Mouse (Mus musculus): ENCODE results near the gene Dclk1. TPM values are rescaled to one million over a fixed set of nuclear protein-coding genes. Genes with fewer than 3 reads are reported as not detected.

Gene Dclk1
- polyA plus RNA-seq, 1 experiment: 2.2 TPM

DNA sequence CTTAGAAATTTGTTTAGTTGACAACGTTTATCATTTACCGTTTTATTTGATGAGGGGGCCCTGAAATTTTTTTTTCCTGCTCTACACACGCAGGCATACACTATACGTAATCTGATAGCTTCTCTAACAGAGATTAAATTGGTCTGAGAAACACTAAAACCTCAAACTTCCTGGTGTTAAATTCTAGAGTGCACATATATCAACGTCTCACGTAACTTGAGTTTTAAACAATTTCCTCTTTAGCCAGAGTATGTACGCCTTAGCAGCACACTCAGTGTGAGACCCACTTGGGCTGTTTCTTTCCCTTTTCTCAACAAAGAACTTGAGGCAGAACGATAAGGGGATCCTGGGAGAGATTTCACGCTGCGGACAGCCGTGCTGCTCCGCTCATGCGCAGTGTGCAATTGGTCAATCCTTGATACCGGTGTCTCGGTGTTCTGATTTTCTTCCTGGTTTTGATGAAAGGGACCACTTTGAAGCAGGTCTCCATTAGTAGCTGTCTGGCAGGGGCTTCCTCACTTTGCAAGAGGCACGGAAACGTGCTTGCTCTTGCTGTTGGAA is 275.4 kb downstream of the Dclk1 start:
- H3K36me3 ChIP-seq (ENCODE audit: control insufficient read depth, insufficient read depth): no peaks in the 10 kb centered on the region
- H3K4me3 ChIP-seq (ENCODE audit: insufficient read depth, poor library complexity, severe bottlenecking): no peak overlapping the region
- H3K79me2 ChIP-seq (ENCODE audit: control insufficient read depth, insufficient read depth): no peaks in the 10 kb centered on the region
- no peak for TF ChIP-seq FOSL1 (IDR thresholded peaks at IDR 0.05; ENCODE audit: insufficient read depth, low read length, poor library complexity, severe bottlenecking)
- no peak for TF ChIP-seq MAX (IDR thresholded peaks at IDR 0.05)
- no peak for TF ChIP-seq MYOD1 (IDR thresholded peaks at IDR 0.05; ENCODE audit: control insufficient read depth, insufficient read length, low read depth)
- no peak for TF ChIP-seq CEBPB (IDR thresholded peaks at IDR 0.05; ENCODE audit: low read depth)
- no peaks in the 10 kb centered on the region for H3K27me3 ChIP-seq (ENCODE audit: control insufficient read depth, insufficient read depth, insufficient read length)
- H3K79me3 ChIP-seq (ENCODE audit: low read depth): no peaks in the 10 kb centered on the region
- H3ac ChIP-seq (ENCODE audit: control insufficient read depth, insufficient read length, low read depth): no peak overlapping the region

DNA sequence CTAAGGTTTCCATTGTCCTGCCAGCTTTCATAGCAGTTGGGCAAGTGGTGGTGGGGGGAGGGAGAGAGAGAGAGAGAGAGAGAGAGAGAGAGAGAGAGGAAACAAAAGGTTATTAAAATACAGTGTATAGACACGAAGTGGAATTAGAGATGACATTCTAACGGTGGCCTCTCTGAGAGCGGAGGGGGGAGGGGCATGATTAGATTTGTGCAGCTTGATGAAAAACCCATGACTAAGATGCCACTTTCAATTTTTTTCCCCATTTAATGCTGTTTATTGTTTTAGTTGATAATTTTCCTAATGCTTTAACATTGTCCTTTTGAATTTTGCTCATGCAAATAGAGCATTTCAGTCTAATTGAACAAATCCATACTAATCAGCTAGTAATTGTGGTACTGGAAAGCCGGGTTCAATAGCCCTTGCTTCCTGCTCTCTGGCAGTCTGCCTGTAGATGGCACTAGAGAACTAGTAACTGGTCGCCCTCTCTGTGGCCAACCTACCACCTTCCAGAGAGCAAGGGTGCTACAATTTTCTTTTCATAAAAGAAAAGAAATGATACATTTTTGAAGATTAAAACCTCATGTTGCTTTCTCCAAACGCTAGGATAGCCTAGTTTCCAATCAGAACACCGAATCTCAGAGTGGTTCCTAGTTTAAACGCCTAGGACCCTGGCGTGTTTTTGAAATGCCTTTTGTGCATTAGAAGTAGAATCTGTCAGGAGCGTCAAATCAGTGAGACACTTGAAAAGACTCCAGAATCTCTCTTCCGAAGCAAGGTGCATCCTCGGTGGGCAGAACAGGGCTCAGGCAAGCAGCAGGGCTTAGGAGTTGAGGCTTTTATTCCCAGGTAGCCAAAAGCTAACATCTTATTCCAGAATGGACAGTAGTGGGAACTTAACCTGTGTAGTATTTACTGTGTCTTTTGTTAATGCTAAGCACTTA is 278.3 kb downstream of the Dclk1 start:
- no peaks in the 10 kb centered on the region for H3K27me3 ChIP-seq (ENCODE audit: control insufficient read depth, insufficient read depth, insufficient read length)
- no peaks in the 10 kb centered on the region for H3K79me3 ChIP-seq (ENCODE audit: low read depth)
- no peak overlapping the region for H3ac ChIP-seq (ENCODE audit: control insufficient read depth, insufficient read length, low read depth)
- TF ChIP-seq CTCF (IDR thresholded peaks at IDR 0.05; ENCODE audit: control insufficient read depth, insufficient read depth, insufficient read length): peak; percentile 47
- no peak for TF ChIP-seq FOSL1 (IDR thresholded peaks at IDR 0.05; ENCODE audit: insufficient read depth, low read length, poor library complexity, severe bottlenecking)
- H3K4me3 ChIP-seq (ENCODE audit: insufficient read depth, poor library complexity, severe bottlenecking): no peak overlapping the region
- no peaks in the 10 kb centered on the region for H3K79me2 ChIP-seq (ENCODE audit: control insufficient read depth, insufficient read depth)
- H3K36me3 ChIP-seq (ENCODE audit: control insufficient read depth, insufficient read depth): no peaks in the 10 kb centered on the region

DNA sequence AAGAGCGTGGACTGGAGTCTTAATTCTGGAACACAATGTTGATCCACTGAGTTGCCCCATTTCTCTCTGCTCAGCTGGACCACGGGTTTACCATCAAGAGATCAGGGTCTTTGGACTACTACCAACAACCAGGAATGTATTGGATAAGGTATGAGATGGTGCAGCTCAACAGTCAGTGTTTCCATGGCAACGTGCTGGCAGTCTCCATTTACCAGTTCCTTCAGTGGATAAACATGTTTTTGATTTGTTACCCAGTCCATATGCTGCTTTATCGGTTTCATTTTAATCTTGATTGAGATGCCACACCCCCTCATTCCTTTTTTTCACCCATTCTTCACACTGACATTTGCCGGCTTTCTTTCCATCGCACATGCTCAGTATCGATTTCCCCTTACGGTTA is 279.6 kb downstream of the Dclk1 start:
- no peaks in the 10 kb centered on the region for H3K79me3 ChIP-seq (ENCODE audit: low read depth)
- no peak overlapping the region for H3K4me3 ChIP-seq (ENCODE audit: insufficient read depth, poor library complexity, severe bottlenecking)
- no peak overlapping the region for H3ac ChIP-seq (ENCODE audit: control insufficient read depth, insufficient read length, low read depth)
- TF ChIP-seq CTCF (IDR thresholded peaks at IDR 0.05; ENCODE audit: control insufficient read depth, insufficient read depth, insufficient read length) (no peak), MYOG (IDR thresholded peaks at IDR 0.05; ENCODE audit: control insufficient read depth, extremely low read depth, insufficient read length) (no peak), USF1 (IDR thresholded peaks at IDR 0.05; ENCODE audit: low read depth) (no peak), FOSL1 (IDR thresholded peaks at IDR 0.05; ENCODE audit: insufficient read depth, low read length, poor library complexity, severe bottlenecking) (no peak), MYOD1 (IDR thresholded peaks at IDR 0.05; ENCODE audit: control insufficient read depth, insufficient read length, low read depth) (no peak), MAX (IDR thresholded peaks at IDR 0.05) (no peak), CEBPB (IDR thresholded peaks at IDR 0.05; ENCODE audit: low read depth) (no peak)
- no peaks in the 10 kb centered on the region for H3K79me2 ChIP-seq (ENCODE audit: control insufficient read depth, insufficient read depth)
- H3K27me3 ChIP-seq (ENCODE audit: control insufficient read depth, insufficient read depth, insufficient read length): no peaks in the 10 kb centered on the region
- no peaks in the 10 kb centered on the region for H3K36me3 ChIP-seq (ENCODE audit: control insufficient read depth, insufficient read depth)

DNA sequence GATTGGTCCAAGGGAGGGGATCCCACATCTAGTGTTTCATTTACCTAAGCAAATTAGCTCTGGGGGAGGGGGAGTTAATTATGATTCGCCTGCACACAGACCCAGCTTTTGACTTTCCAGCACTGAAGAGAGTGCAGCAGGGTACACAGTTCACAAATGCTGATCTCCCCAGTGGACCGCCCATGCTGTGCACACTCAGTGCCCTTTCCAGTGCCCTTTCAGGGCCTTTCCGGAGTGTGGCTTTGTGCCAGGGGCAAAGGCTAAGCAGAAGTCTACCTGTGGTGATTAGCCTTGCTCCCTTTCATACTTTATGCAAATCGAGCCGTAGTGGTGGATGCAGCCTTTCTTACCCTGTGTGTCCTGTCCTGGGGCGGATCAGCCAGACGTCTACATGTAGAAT is 281.1 kb downstream of the Dclk1 start:
- no peak overlapping the region for H3K4me3 ChIP-seq (ENCODE audit: insufficient read depth, poor library complexity, severe bottlenecking)
- TF ChIP-seq USF1 (IDR thresholded peaks at IDR 0.05; ENCODE audit: low read depth) (no peak), CTCF (IDR thresholded peaks at IDR 0.05; ENCODE audit: control insufficient read depth, insufficient read depth, insufficient read length) (no peak), MYOG (IDR thresholded peaks at IDR 0.05; ENCODE audit: control insufficient read depth, extremely low read depth, insufficient read length) (no peak), CEBPB (IDR thresholded peaks at IDR 0.05; ENCODE audit: low read depth) (no peak), MAX (IDR thresholded peaks at IDR 0.05) (no peak), MYOD1 (IDR thresholded peaks at IDR 0.05; ENCODE audit: control insufficient read depth, insufficient read length, low read depth) (no peak), FOSL1 (IDR thresholded peaks at IDR 0.05; ENCODE audit: insufficient read depth, low read length, poor library complexity, severe bottlenecking) (no peak)

DNA sequence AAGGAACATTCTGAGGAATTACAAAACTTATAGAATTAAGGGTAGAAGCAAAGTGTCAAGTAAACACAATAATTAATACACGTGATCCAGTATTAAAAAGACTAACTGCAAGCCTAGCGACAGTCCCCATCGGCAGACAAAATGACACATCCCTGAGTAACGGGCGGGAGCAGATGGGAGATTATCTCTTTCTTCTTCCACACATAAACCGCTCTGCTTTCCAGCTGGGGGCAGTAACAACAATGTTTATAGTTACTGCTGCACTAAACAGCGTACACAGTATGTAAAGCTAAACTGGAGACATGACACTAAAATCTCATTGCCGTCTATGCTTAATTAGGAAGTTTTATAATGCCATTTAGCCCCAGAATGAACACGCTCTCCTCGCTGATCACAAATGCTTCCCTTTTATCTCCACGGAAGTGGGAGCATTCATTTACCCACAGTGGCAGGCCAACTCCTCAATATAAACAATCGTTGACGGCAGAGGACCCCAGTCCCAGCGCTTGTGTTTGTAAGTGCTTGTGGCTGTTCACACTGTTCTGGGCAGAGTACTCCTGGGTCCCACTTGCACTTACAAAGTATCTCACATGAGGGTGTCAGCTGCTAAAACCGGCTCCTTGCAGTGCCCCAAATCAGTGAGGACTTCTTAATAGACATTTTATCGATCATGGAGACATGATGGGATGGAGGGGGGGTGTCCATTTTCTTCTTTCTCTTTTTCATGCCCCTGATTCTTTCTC is 281.7 kb downstream of the Dclk1 start:
- peak overlapping the region; percentile 8 for H3ac ChIP-seq (ENCODE audit: control insufficient read depth, insufficient read length, low read depth)
- no peaks in the 10 kb centered on the region for H3K79me2 ChIP-seq (ENCODE audit: control insufficient read depth, insufficient read depth)
- H3K36me3 ChIP-seq (ENCODE audit: control insufficient read depth, insufficient read depth): no peaks in the 10 kb centered on the region
- no peaks in the 10 kb centered on the region for H3K27me3 ChIP-seq (ENCODE audit: control insufficient read depth, insufficient read depth, insufficient read length)
- no peaks in the 10 kb centered on the region for H3K79me3 ChIP-seq (ENCODE audit: low read depth)
- peak; percentile 85 for TF ChIP-seq MYOD1 (IDR thresholded peaks at IDR 0.05; ENCODE audit: control insufficient read depth, insufficient read length, low read depth)
- no peak for TF ChIP-seq MAX (IDR thresholded peaks at IDR 0.05)
- TF ChIP-seq FOSL1 (IDR thresholded peaks at IDR 0.05; ENCODE audit: insufficient read depth, low read length, poor library complexity, severe bottlenecking): no peak
- no peak overlapping the region for H3K4me3 ChIP-seq (ENCODE audit: insufficient read depth, poor library complexity, severe bottlenecking)

More for the DNA sequence above, 281.1 kb downstream of the Dclk1 start:
- Histone ChIP-seq H3K36me3 (ENCODE audit: control insufficient read depth, insufficient read depth) (no peaks in the 10 kb centered on the region), H3K79me3 (ENCODE audit: low read depth) (no peaks in the 10 kb centered on the region), H3K79me2 (ENCODE audit: control insufficient read depth, insufficient read depth) (no peaks in the 10 kb centered on the region), H3K27me3 (ENCODE audit: control insufficient read depth, insufficient read depth, insufficient read length) (no peaks in the 10 kb centered on the region), H3ac (ENCODE audit: control insufficient read depth, insufficient read length, low read depth) (no peak overlapping the region)
